Mouse (Mus musculus) spleen, postnatal 36 days (tissue): ENCODE results near the gene Mcu.

Experiments used
- DNase-seq, 2 experiments: peaks; one replicate each; pipeline ENCODE4 v3.0.0; 2022; ENCODE audit warnings: low spot score in 2 of 2, mixed read lengths in 1 of 2

Mcu gene

GRCm38 (mm10) chr10:59538063-59538462, 78.4 kb downstream of the Mcu start:
- no peak for DNase-seq

GRCm38 (mm10) chr10:59537579-59537978, 78.9 kb downstream of the Mcu start:
- DNase-seq, result no peak

GRCm38 (mm10) chr10:59532256-59532655, 84.2 kb downstream of the Mcu start:
- DNase-seq, result no peak

GRCm38 (mm10) chr10:59527819-59528218, 88.7 kb downstream of the Mcu start:
- no peak for DNase-seq

GRCm38 (mm10) chr10:59527311-59527710, 89.2 kb downstream of the Mcu start:
- DNase-seq, result no peak

- DNase-seq, result no peak
Measured at GRCm38 (mm10) chr10:59524675-59525074, 91.8 kb downstream of the Mcu start.

- DNase-seq, result no peak
Measured at GRCm38 (mm10) chr10:59523826-59524331, 92.6 kb downstream of the Mcu start.

- DNase-seq, result no peak
Measured at GRCm38 (mm10) chr10:59520701-59521100, 95.8 kb downstream of the Mcu start.

- no peak for DNase-seq
Measured at GRCm38 (mm10) chr10:59519411-59519810, 97.1 kb downstream of the Mcu start.

- no peak for DNase-seq
Measured at GRCm38 (mm10) chr10:59517201-59517600, 99.3 kb downstream of the Mcu start.

- DNase-seq, result no peak
Measured at GRCm38 (mm10) chr10:59514739-59515464, 101.6 kb downstream of the Mcu start.

- no peak for DNase-seq
Measured at GRCm38 (mm10) chr10:59512173-59512572, 104.3 kb downstream of the Mcu start.

- no peak for DNase-seq
Measured at GRCm38 (mm10) chr10:59511427-59511963, 105.0 kb downstream of the Mcu start.

GRCm38 (mm10) chr10:59510713-59511426, 105.6 kb downstream of the Mcu start:
- DNase-seq, result no peak

GRCm38 (mm10) chr10:59509197-59509596, 107.3 kb downstream of the Mcu start:
- DNase-seq, result no peak

GRCm38 (mm10) chr10:59506711-59507110, 109.8 kb downstream of the Mcu start:
- no peak for DNase-seq

GRCm38 (mm10) chr10:59504291-59504690, 112.2 kb downstream of the Mcu start:
- DNase-seq, result no peak

- DNase-seq, result no peak
Measured at GRCm38 (mm10) chr10:59503433-59504210, 112.9 kb downstream of the Mcu start.

GRCm38 (mm10) chr10:59502381-59502780, 114.1 kb downstream of the Mcu start:
- no peak for DNase-seq

GRCm38 (mm10) chr10:59501761-59502160, 114.7 kb downstream of the Mcu start:
- no peak for DNase-seq

GRCm38 (mm10) chr10:59500225-59500624, 116.3 kb downstream of the Mcu start:
- no peak for DNase-seq

- DNase-seq, result no peak
Measured at GRCm38 (mm10) chr10:59497019-59497418, 119.5 kb downstream of the Mcu start.
